Mouse (Mus musculus) CH12.LX (cell line): ENCODE results near the gene Oosp1. TPM values are rescaled to one million over a fixed set of nuclear protein-coding genes. Genes with fewer than 3 reads are reported as not detected.

Experiments used
- DNase-seq: peaks from one replicate; pipeline ENCODE4 v3.0.0-alpha.2; 2013; ENCODE audit errors: extremely low read depth
- H3K27ac ChIP-seq: 2 replicates; pipeline ENCODE4 v1.5.1; 2012; ENCODE audit warnings: low read depth, mild to moderate bottlenecking, control low read depth, moderate library complexity; ENCODE audit not compliant: insufficient read depth
- H3K27me3 ChIP-seq: replicated peaks from 2 replicates; pipeline ENCODE3; 2012; ENCODE audit warnings: inconsistent platforms
- H3K36me3 ChIP-seq, 2 experiments: replicated peaks in 1 of 2; 2 replicates each; pipeline versions ENCODE3 to v1.6.1; 2012; ENCODE audit warnings: inconsistent platforms in 1 of 2, low read length in 1 of 2, mild to moderate bottlenecking in 1 of 2, mixed read lengths in 1 of 2, moderate library complexity in 1 of 2; ENCODE audit not compliant: control insufficient read depth in 1 of 2, insufficient read depth in 1 of 2
- H3K4me1 ChIP-seq, 2 experiments: 2 replicates each; pipeline ENCODE4 v1.6.1; 2012; ENCODE audit warnings: inconsistent platforms in 1 of 2, moderate library complexity in 1 of 2; ENCODE audit not compliant: insufficient read depth in 2 of 2, control insufficient read depth in 1 of 2
- H3K4me2 ChIP-seq: 2 replicates; pipeline ENCODE4 v1.6.1; 2012; ENCODE audit warnings: low read depth, mild to moderate bottlenecking, control low read depth; ENCODE audit not compliant: poor library complexity, insufficient read depth, severe bottlenecking
- H3K4me3 ChIP-seq, 3 experiments: fragments of 150-350 bp in 1 of 3; sonication (generic) in 1 of 3; replicated peaks in 1 of 3; 2 replicates each; pipeline versions ENCODE3 to v1.5.1; 2011 to 2012; ENCODE audit warnings: low read depth in 2 of 3, low read length in 2 of 3, mild to moderate bottlenecking in 2 of 3, moderate library complexity in 2 of 3, control low read depth in 1 of 3, improper control_type of control experiment in 1 of 3, inconsistent platforms in 1 of 3, mixed read lengths in 1 of 3; ENCODE audit not compliant: poor library complexity in 1 of 3
- H3K79me2 ChIP-seq: replicated peaks from 2 replicates; pipeline ENCODE4 v1.6.1; 2012; ENCODE audit warnings: mild to moderate bottlenecking, moderate library complexity; ENCODE audit not compliant: control insufficient read depth, poor library complexity, insufficient read depth, severe bottlenecking; ENCODE audit errors: extremely low read depth
- H3K9ac ChIP-seq: 2 replicates; pipeline ENCODE4 v1.6.1; 2012; ENCODE audit warnings: low read depth, mild to moderate bottlenecking, control low read depth, moderate library complexity; ENCODE audit not compliant: insufficient read depth
- H3K9me3 ChIP-seq: replicated peaks from 2 replicates; pipeline ENCODE3; 2012; ENCODE audit warnings: low read length, inconsistent platforms, mixed read lengths
- BHLHE40 ChIP-seq: IDR thresholded peaks from 2 replicates; pipeline ENCODE4 v1.6.1; 2011; ENCODE audit warnings: mild to moderate bottlenecking, low read depth, low read length, improper control_type of control experiment
- CHD1 ChIP-seq: IDR thresholded peaks from 2 replicates; pipeline ENCODE4 v1.6.1; 2012; ENCODE audit warnings: low read depth, low read length, improper control_type of control experiment, inconsistent platforms
- CHD2 ChIP-seq: IDR thresholded peaks from 2 replicates; pipeline ENCODE4 v1.6.1; 2011; ENCODE audit warnings: low read length, improper control_type of control experiment
- CTCF ChIP-seq, 2 experiments: IDR thresholded peaks in 1 of 2; conservative IDR thresholded peaks in 1 of 2; 2 replicates each; pipeline ENCODE4 v1.5.1; 2011 to 2012; ENCODE audit warnings: low read depth in 2 of 2, low read length in 2 of 2, improper control_type of control experiment in 1 of 2, inconsistent platforms in 1 of 2, mild to moderate bottlenecking in 1 of 2, moderate library complexity in 1 of 2
- E2F4 ChIP-seq: IDR thresholded peaks from 2 replicates; pipeline ENCODE4 v1.6.1; 2011; ENCODE audit warnings: low read depth, low read length, improper control_type of control experiment; ENCODE audit not compliant: insufficient replicate concordance
- ELF1 ChIP-seq: IDR thresholded peaks from 2 replicates; pipeline ENCODE4 v1.6.1; 2014; ENCODE audit warnings: low read depth, mild to moderate bottlenecking, inconsistent platforms, low read length, improper control_type of control experiment
- EP300 ChIP-seq: IDR thresholded peaks from 2 replicates; pipeline ENCODE4 v1.6.1; 2011; ENCODE audit warnings: low read length, improper control_type of control experiment
- ETS1 ChIP-seq: conservative IDR thresholded peaks from 2 replicates; pipeline ENCODE4 v1.6.1; 2012; ENCODE audit warnings: low read depth, mild to moderate bottlenecking, inconsistent platforms, low read length, improper control_type of control experiment, moderate library complexity
- GABPA ChIP-seq: IDR thresholded peaks from 2 replicates; pipeline ENCODE4 v1.6.1; 2012; ENCODE audit warnings: low read depth, low read length, improper control_type of control experiment, inconsistent platforms; ENCODE audit not compliant: insufficient replicate concordance
- HCFC1 ChIP-seq: IDR thresholded peaks from 2 replicates; pipeline ENCODE4 v1.6.1; 2012; ENCODE audit warnings: low read depth, mild to moderate bottlenecking, inconsistent platforms, low read length, improper control_type of control experiment
- IRF4 ChIP-seq: IDR thresholded peaks from 2 replicates; pipeline ENCODE4 v1.6.1; 2014; ENCODE audit warnings: low read depth, mild to moderate bottlenecking, inconsistent platforms, low read length, improper control_type of control experiment
- JUN ChIP-seq: IDR thresholded peaks from 2 replicates; pipeline ENCODE4 v1.6.1; 2011; ENCODE audit warnings: low read depth, mild to moderate bottlenecking, low read length, improper control_type of control experiment, moderate library complexity; ENCODE audit not compliant: insufficient read depth
- MAFK ChIP-seq: IDR thresholded peaks from 2 replicates; pipeline ENCODE4 v1.6.1; 2011; ENCODE audit warnings: low read length, improper control_type of control experiment; ENCODE audit not compliant: insufficient replicate concordance
- MAX ChIP-seq: IDR thresholded peaks from 2 replicates; pipeline ENCODE4 v1.6.1; 2011; ENCODE audit warnings: low read length, improper control_type of control experiment
- MAZ ChIP-seq: IDR thresholded peaks from 2 replicates; pipeline ENCODE4 v1.6.1; 2012; ENCODE audit warnings: low read depth, mild to moderate bottlenecking, inconsistent platforms, low read length, improper control_type of control experiment, moderate library complexity
- MEF2A ChIP-seq: IDR thresholded peaks from 2 replicates; pipeline ENCODE4 v1.6.1; 2014; ENCODE audit warnings: low read depth, mild to moderate bottlenecking, inconsistent platforms, low read length, improper control_type of control experiment, borderline replicate concordance
- MXI1 ChIP-seq: IDR thresholded peaks from 2 replicates; pipeline ENCODE4 v1.6.1; 2011; ENCODE audit warnings: mild to moderate bottlenecking, low read depth, low read length, improper control_type of control experiment
- NRF1 ChIP-seq: IDR thresholded peaks from 2 replicates; pipeline ENCODE4 v1.6.1; 2014; ENCODE audit warnings: low read depth, mild to moderate bottlenecking, inconsistent platforms, low read length, improper control_type of control experiment, moderate library complexity
- POLR2A ChIP-seq: IDR thresholded peaks from 2 replicates; pipeline ENCODE4 v1.6.1; 2011; ENCODE audit warnings: low read depth, mild to moderate bottlenecking, improper control_type of control experiment, low read length
- RCOR1 ChIP-seq: conservative IDR thresholded peaks from 2 replicates; pipeline ENCODE4 v1.6.1; 2012; ENCODE audit warnings: low read depth, mild to moderate bottlenecking, inconsistent platforms, low read length, improper control_type of control experiment
- TBP ChIP-seq: conservative IDR thresholded peaks from 2 replicates; pipeline ENCODE4 v1.6.1; 2011; ENCODE audit warnings: low read depth, low read length, improper control_type of control experiment
- TCF12 ChIP-seq: IDR thresholded peaks from 2 replicates; pipeline ENCODE4 v1.6.1; 2014; ENCODE audit warnings: low read depth, mild to moderate bottlenecking, inconsistent platforms, low read length, improper control_type of control experiment
- UBTF ChIP-seq: IDR thresholded peaks from 2 replicates; pipeline ENCODE4 v1.6.1; 2012; ENCODE audit warnings: low read depth, mild to moderate bottlenecking, inconsistent platforms, low read length, improper control_type of control experiment, moderate library complexity
- USF1 ChIP-seq: IDR thresholded peaks from 2 replicates; pipeline ENCODE4 v1.6.1; 2014; ENCODE audit warnings: low read depth, mild to moderate bottlenecking, inconsistent platforms, low read length, improper control_type of control experiment
- USF2 ChIP-seq: conservative IDR thresholded peaks from 2 replicates; pipeline ENCODE4 v1.6.1; 2011; ENCODE audit warnings: low read depth, low read length, improper control_type of control experiment
- dilution Hi-C: fragments of 300-500 bp; cut with MboI; formaldehyde crosslinking; loops from 2 replicates; pipeline ENCODE4 v1.14.3; 2020; ENCODE audit warnings: low sequenced_read_pairs; ENCODE audit not compliant: extremely low pct_unique_long_range_greater_than_20kb, extremely low pct_ligation_motif_present
- in situ Hi-C: fragments of 300-500 bp; cut with MboI; formaldehyde crosslinking; loops from 3 replicates; pipeline ENCODE4 v1.14.3; 2019; ENCODE audit warnings: low sequenced_read_pairs, low pct_ligation_motif_present, low pct_unique_long_range_greater_than_20kb, mixed read lengths
- polyA plus RNA-seq: library from polyadenylated mRNA; unstranded; fragments of >175 nt; gene quantifications from 2 replicates; pipeline ENCODE4 v1.2.1, GENCODE M21; 2012; ENCODE audit warnings: low read depth; ENCODE audit not compliant: insufficient read length
- total RNA-seq, 2 experiments: library from RNA; depleted of rRNA; stranded (reverse); fragments of 300-350 nt in 1 of 2; fragments of >200 nt in 1 of 2; gene quantifications; 2 replicates each; pipeline ENCODE4 v1.2.3; 2012 to 2014

The Oosp1 gene
- total and polyA plus RNA-seq, 3 experiments, result 49.5 to 125 (median 58.6) TPM

- Histone ChIP-seq H3K27me3 (no peaks in the 10 kb centered on the region), H3K4me2 (no peak overlapping the region), H3K9me3 (no peaks in the 10 kb centered on the region), H3K36me3 (no peaks in the 10 kb centered on the region), H3K4me3 (no peak overlapping the region), H3K4me1 (no peaks in the 10 kb centered on the region), H3K79me2 (no peaks in the 10 kb centered on the region), H3K27ac (no peak overlapping the region), H3K9ac (no peak overlapping the region)
- in situ Hi-C loops (no loop called here), dilution Hi-C loops (no loop called here)
- TF ChIP-seq JUN (no peak), GABPA (no peak), CHD2 (no peak), TCF12 (no peak), ELF1 (no peak), BHLHE40 (no peak), POLR2A (no peak), RCOR1 (no peak), IRF4 (no peak), E2F4 (no peak), UBTF (no peak), TBP (no peak), MAFK (no peak), MAZ (no peak), MAX (no peak), MEF2A (no peak), USF1 (no peak), USF2 (no peak), EP300 (no peak)
- DNase-seq, result no peak
Measured at GRCm38 (mm10) chr19:11723870-11724269, 32.9 kb upstream of the Oosp1 start.

- Histone ChIP-seq H3K4me1 (no peaks in the 10 kb centered on the region), H3K27ac (no peak overlapping the region), H3K79me2 (no peaks in the 10 kb centered on the region), H3K4me3 (no peak overlapping the region), H3K27me3 (no peaks in the 10 kb centered on the region), H3K36me3 (no peaks in the 10 kb centered on the region), H3K9ac (no peak overlapping the region), H3K4me2 (no peak overlapping the region), H3K9me3 (no peaks in the 10 kb centered on the region)
- dilution Hi-C loops (no loop called here), in situ Hi-C loops (no loop called here)
- no peak for DNase-seq
- no peak for TF ChIP-seq TBP
- TF ChIP-seq USF1, result no peak
- no peak for TF ChIP-seq ELF1
- no peak for TF ChIP-seq IRF4
- no peak for TF ChIP-seq CHD1
- no peak for TF ChIP-seq CTCF (conservative IDR thresholded peaks at IDR 0.05 in 1 of 2, IDR thresholded peaks at IDR 0.05 in 1 of 2; ENCODE audit: low read depth in 2 of 2, low read length in 2 of 2)
- no peak for TF ChIP-seq ETS1
- TF ChIP-seq HCFC1, result no peak
- TF ChIP-seq USF2, result no peak
- TF ChIP-seq MXI1, result no peak
- no peak for TF ChIP-seq NRF1
Measured at GRCm38 (mm10) chr19:11720071-11720470, 29.1 kb upstream of the Oosp1 start.
